Mouse (Mus musculus) skeletal muscle tissue, postnatal 0 days (tissue): ENCODE data around the gene Frat2. TPM values are rescaled to one million over a fixed set of nuclear protein-coding genes. Genes with fewer than 3 reads are reported as not detected.

Experiments used
- polyA plus RNA-seq: library from polyadenylated mRNA; unstranded; fragments of >200 nt; fragmentation: Nextera tagmentation; extraction: Ambion mirVana; gene quantifications from 2 replicates; pipeline ENCODE4 v1.2.1, GENCODE M21; 2015

Frat2 gene
- polyA plus RNA-seq: 6.3 and 6.4 TPM in 2 replicates

DNA sequence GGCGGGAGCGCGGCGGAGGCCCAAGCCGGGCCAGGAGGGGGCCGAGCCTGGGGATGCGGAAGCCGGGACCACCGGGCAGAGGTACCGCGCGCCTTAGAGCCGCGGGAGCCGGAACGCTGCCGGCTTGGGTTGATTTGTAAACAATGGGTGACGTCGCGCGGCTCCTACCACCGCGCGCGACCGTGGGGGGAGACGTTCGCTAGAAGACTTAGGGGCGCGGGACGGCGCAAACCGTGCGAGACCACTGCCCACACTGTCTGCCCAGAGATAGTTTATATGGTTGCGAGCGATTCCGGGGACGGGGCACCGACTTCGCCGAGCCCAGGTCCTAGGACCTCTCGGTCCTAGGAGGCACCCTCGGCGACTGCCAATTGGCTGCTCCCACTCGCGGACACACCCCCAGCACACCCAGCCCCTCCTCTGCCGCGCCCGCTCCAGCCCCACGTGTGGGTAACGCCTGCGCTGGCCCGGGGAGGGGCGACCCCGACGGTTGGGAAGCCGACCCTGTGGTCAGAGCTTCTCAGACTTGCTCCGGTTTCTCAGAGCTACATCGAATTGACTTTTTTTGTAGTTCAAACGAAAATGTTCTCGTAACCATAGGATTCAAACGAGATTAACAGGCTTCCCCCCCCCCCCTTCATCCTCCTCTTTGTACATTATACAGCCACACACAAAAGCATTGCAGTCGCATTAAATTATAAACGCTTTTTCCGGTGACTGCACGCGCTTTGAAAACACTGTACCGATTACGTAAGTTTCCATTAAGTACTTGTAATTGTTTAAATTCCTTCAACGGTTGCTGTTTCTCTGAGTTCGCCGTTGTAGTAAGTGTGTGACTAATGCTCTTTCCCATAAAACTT is at the start of gene Frat2:
Gene Frat2 (minus strand): TSS at position 141 of the 860 bp plus-strand sequence.

DNA sequence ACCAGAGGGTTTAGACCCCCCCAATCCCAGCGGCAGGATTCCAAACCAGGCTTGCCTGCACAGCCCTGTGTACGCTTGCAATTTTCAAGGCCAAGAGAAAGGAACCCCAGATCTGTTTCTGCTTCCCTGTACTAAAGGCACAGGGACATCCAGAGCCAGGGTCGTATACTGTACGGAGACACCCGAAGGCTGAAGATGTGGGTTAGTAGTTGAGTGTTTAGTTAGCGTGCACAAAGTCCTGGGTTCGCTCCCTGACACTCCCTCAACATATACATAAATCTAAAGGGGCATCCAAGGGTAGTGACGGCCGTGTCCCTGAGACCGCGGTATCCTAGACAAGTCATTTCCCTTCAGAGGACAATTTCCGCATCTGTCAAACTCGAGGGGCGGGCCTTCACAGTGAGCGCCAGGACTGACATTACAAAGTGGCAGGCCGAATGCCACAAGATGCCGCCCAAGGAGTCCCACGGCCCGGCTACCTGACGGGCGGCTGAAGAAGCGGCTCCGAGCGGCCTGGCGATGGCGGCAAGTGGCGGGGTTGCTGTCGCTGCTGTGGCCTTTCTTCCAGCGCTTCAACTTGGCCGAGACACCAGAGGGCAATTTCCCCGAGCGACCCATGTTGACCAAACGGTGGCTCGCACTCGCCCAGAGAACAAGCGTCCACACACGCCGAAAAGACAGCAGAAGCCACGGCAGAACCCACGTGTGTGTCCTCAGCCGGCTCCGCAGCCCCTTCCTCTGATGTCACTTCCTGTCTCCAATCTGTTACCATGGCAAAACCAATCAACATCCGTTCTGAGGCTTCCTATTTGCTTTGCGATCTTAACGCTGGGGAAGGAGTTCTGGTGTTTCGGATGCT is 47.8 kb upstream of the Frat2 start, which contains the start of gene Rrp12:
Gene Rrp12 (minus strand): TSS at position 714 of the 859 bp plus-strand sequence.

DNA sequence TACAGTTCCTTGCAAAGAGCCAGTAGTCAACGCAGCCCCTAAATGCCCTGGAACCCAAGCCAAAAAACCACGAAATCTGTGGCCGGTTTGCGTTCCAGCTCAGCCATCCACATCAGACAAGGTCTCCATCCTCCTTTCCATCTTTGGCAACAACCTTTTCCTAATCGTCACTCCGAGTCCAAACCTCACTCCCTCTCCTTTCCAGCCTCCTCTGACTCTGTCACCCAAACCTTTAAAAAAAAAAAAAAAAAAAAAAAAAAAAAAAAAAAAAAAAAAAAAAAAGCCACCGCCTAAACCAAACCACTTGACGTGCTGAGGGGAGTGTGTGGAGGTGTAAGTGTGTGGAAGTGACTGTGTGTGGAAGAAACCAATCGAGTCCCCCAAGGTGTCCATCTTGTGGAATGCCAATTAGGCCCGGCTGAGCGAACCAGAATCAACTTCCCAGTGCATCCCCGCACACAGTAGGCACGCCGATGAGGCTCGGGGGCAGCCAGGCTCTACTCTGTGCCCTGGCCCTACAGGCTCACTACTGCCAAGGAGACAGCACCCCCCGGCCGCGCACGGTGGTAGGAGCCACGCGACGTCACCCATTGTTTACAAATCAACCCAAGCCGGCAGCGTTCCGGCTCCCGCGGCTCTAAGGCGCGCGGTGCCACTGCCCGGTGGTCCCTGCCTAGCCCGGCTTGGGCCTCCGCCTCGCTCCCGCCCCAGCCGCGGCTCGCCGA is 18.4 kb downstream of the Frat2 start, which contains the start of gene Frat1:
Gene Frat1 (plus strand): TSS at position 590 of the 725 bp plus-strand sequence.

DNA sequence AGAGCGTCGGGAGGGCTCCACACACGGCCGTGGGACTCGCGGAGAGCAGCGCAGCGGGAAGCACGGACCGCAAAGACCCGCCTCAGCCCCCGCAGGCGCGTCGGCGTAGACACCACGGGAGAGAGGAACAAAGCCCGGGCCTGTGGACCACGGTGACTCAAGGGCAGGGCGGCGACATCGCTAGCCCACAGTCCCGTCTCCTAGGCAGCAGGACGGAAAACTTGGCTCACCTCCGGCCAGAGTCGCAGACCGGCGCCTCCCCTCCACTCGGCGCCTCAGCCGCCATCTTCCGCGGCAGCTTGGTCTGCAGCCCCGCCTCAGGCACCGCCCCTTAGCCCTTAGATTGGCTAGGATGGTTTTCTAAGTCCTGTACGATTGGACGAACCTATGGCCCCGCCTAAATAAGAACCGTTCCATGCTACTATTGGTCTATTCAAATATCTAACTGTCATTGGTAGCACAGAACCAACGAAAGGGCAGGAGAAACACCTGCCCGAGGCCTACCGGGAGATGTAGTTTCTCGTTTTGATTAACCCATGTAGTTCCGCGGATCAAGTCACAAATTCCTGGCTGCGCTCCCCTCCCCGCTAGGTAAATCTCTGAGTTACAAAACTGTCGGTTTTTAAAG is 46.1 kb downstream of the Frat2 start, which contains the start of gene Arhgap19:
Gene Arhgap19 (minus strand): TSS at position 306 of the 628 bp plus-strand sequence.

Other genes with a start within 250 kb of the Frat2 start
- 2.8 and 2.9 TPM in 2 replicates for gene Slit1, start 104.5 kb downstream of the Frat2 start, polyA plus RNA-seq
- gene Arhgap19, start 46.1 kb downstream of the Frat2 start, polyA plus RNA-seq: 5.2 and 5.6 TPM in 2 replicates
- 7.7 and 9.2 TPM in 2 replicates for gene Frat1, start 18.2 kb downstream of the Frat2 start, polyA plus RNA-seq
- gene Rrp12, start 48.0 kb upstream of the Frat2 start, polyA plus RNA-seq: 15.1 and 19.2 TPM in 2 replicates
- gene Pgam1, start 63.8 kb upstream of the Frat2 start, polyA plus RNA-seq: 87.7 and 128 TPM in 2 replicates
- gene Exosc1, start 85.3 kb upstream of the Frat2 start, polyA plus RNA-seq: 39.4 and 40.6 TPM in 2 replicates
- 50.6 and 51.0 TPM in 2 replicates for gene Zdhhc16, start 85.3 kb upstream of the Frat2 start, polyA plus RNA-seq
- gene Mms19, start 133.0 kb upstream of the Frat2 start, polyA plus RNA-seq: 11.5 and 14.6 TPM in 2 replicates
- gene Ubtd1, start 133.6 kb upstream of the Frat2 start, polyA plus RNA-seq: 32.9 and 35.0 TPM in 2 replicates
- gene Ankrd2, start 187.9 kb upstream of the Frat2 start, polyA plus RNA-seq: 82.7 and 174 TPM in 2 replicates
- gene Hoga1, start 197.5 kb upstream of the Frat2 start, polyA plus RNA-seq: 7.6 and 11.3 TPM in 2 replicates
- 0.12 TPM in 1 of 2 replicates, not detected in the other for gene 4933411K16Rik, start 204.1 kb upstream of the Frat2 start, polyA plus RNA-seq
- gene Morn4, start 238.2 kb upstream of the Frat2 start, polyA plus RNA-seq: 3.0 and 3.1 TPM in 2 replicates
- gene Pi4k2a, start 242.3 kb upstream of the Frat2 start, polyA plus RNA-seq: 13.4 and 13.5 TPM in 2 replicates